Mouse (Mus musculus): ENCODE measurements around the gene Uqcrh. TPM values are rescaled to one million over a fixed set of nuclear protein-coding genes. Genes with fewer than 3 reads are reported as not detected.
A peak's percentile ranks its signal among the peaks of the same experiment; 100 is the strongest.

Gene Uqcrh
- polyA plus RNA-seq, 1 experiment from 2014 or later: 423 TPM

DNA sequence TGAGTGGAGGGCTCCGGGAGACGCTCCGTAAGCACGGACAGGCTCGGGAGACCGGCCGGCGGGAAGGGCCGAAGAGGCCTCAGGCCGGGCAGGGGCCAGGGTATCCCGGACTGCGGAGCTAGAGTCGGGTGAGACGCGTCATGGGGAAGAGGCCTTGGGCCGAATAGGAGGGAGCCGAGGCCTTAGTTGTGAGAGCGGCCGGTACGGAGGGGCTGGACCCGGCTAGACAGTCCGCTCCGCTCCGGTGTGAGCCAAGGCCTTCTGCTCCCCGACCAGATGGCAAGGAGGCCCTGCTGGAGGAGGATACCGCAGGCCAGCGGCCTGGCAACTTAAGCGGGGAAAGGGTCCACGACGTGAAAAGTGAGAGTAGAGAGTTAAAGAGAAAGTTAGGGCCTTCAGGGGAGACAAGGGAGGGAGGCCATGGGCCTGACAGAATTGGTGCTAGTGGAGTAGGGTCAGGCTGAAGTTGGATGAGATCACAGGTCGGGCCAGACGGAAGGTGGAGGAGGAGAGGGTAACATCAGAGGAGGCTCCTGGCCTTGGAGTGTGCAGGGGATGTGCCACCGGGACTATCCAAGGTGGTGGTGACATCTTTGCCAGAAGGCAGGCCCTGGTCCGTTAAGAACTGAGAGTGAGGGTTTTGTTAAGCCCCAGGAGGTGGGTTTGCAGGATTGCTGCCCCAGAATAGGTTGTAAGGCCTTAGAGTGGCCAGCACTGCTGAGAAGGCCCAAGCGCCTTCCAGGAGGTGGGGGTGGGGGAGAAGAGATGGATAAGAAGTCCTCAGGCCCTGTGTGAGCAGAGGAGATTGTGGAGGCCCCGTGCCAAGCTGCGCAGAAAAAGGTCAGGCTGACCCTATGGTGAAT is 1.7 kb upstream of the Uqcrh start:
- Histone ChIP-seq H3K4me1 (peaks cover 35% of the 10 kb centered on the region), H3K4me2 (replicated peaks) (peak overlapping the region; percentile 74), H3K9ac (replicated peaks) (peak overlapping the region; percentile 98), H3K27me3 (no peaks in the 10 kb centered on the region), H3K9me3 (no peaks in the 10 kb centered on the region), H3K36me3 (peaks cover 20% of the 10 kb centered on the region), H3K4me3 (peak overlapping the region; percentile 96), H3K27ac (replicated peaks) (peak overlapping the region; percentile 96)
- peak; percentile 3; the same call in 1 of the 2 replicates for ATAC-seq (replicated peaks)
- 2% methylated on average over 37 of the region's 37 CpGs for WGBS

DNA sequence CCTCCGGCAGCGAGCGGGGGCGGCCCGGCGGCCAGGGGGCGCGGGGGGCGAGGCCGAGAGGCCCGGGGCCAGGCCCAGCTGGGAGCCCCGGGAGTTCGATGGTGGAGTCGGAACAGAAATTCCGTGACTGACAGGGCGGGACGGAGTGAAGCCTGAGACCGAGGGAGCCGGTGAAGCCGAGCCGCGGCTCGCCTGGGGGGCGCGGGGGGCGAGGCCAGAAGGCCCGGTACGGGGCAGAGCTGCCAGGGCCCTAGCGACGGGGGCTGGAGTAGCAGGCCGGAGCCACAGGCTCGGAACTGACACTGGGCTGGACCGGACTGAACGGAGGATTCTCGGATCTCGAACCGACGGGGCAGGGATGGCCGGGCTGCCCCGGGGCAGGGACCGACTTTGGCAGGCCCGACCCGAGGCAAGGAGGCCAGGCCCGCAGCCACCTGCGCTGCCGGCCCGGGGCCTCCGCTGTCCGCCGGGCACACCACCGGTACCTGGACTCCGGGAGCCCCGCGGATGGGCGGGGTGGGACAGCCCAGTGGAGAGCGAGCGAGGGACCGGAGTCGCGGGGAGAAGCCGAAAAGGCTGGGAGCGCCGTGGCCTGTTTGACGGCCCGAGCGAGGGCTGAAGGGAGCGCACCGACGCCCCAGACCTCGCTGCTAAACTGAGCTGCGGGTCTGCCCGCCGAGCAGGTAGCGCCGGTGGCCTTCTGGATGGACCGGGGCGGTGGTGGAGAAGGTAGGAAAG is 929 bp upstream of the Uqcrh start:
- peak overlapping the region; percentile 96 for H3K27ac ChIP-seq (replicated peaks)
- under 1% methylated on average over 77 of the region's 77 CpGs for WGBS
- H3K27me3 ChIP-seq: no peaks in the 10 kb centered on the region
- H3K4me3 ChIP-seq: peak overlapping the region; percentile 96
- no peaks in the 10 kb centered on the region for H3K9me3 ChIP-seq
- peaks cover 12% of the 10 kb centered on the region for H3K36me3 ChIP-seq
- ATAC-seq (replicated peaks): peak; percentile 75
- H3K4me2 ChIP-seq (replicated peaks): peak overlapping the region; percentile 74
- peaks cover 35% of the 10 kb centered on the region for H3K4me1 ChIP-seq
- peak overlapping the region; percentile 98 for H3K9ac ChIP-seq (replicated peaks)

DNA sequence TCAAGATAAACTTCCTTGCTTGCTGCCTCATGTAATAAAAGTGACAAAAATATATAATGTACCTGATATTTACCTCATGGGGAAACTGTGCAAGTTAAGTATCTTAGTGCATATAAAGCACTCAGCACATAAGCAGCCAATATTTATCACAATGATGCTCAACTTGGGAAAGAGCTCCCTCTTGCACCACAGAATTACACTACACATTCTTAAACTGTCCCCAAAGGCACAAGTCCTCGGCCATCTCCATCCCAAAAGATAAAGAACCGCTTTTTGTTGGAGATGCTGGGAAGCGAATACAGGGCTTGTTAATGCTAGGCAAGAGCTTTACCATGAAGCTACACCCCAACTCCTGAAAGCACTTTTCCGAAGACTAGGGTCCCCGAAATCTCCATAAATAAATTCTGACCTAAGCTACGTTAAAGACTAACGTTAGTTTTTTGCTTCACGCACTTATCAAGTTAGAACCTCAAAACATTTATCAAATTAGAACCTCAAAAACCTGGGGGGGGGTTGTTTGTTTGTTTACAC is 661 bp downstream of the Uqcrh start:
- Histone ChIP-seq H3K27me3 (no peaks in the 10 kb centered on the region), H3K9ac (replicated peaks) (peak overlapping the region; percentile 98), H3K36me3 (peaks cover 9% of the 10 kb centered on the region), H3K27ac (replicated peaks) (peak overlapping the region; percentile 96; the same call in 1 of the 2 replicates), H3K4me1 (peaks cover 35% of the 10 kb centered on the region), H3K4me3 (peak overlapping the region; percentile 96), H3K9me3 (no peaks in the 10 kb centered on the region), H3K4me2 (replicated peaks) (peak overlapping the region; percentile 74)
- 1% methylated on average over 8 of the region's 8 CpGs for WGBS
- no peak for ATAC-seq (replicated peaks)

DNA sequence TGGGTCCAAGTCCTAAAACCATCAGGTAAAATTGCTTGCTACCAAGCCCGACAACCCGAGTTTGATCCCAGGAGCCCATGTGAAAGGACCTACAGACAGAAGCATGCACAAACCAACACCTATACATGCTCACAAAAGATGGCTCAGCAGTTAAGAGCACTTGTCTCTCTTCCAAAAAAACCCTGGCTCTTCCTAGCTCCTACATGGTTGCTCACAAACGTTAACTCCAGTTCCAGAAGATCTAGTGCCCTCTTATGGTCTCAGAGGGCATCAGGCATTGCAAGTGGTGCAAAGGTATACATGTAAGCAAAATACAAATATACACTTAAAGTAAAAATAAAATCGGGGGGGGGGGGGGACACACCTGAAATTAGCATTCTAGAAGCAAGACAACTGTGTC is 1.7 kb downstream of the Uqcrh start:
- no peaks in the 10 kb centered on the region for H3K27me3 ChIP-seq
- peak overlapping the region; percentile 14; the same call in 1 of the 2 replicates for H3K4me2 ChIP-seq (replicated peaks)
- no peak overlapping the region for H3K27ac ChIP-seq (replicated peaks)
- ATAC-seq (replicated peaks): no peak
- H3K9me3 ChIP-seq: no peaks in the 10 kb centered on the region
- 49% methylated on average over 4 of the region's 4 CpGs for WGBS
- H3K36me3 ChIP-seq: peaks cover 19% of the 10 kb centered on the region
- H3K9ac ChIP-seq (replicated peaks): no peak overlapping the region
- H3K4me1 ChIP-seq: peaks cover 35% of the 10 kb centered on the region
- 0 out of 2 replicates have a peak overlapping the region, but pooled peaks have one; percentile 3 for H3K4me3 ChIP-seq

DNA sequence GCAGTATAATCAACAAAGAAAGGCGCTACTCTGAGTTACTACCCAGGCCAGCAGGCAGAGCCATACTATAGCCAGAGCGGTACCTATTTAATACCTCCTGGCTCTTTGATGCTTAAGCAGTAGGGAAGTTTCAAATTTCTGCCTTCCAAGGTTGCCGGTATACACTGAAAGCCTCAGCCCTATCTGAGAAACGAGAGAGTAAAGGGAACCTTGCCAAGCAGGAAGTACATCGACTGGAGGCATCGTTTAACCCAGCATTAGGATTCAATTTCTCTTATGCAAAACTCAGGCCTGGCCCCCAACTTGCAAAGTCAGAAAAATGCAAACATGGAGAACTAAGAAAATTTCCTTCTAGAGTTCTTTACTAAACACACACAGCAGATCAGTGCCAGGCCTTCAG is 4.8 kb downstream of the Uqcrh start:
- WGBS: 86% methylated on average over 6 of the region's 6 CpGs
- H3K27me3 ChIP-seq: no peaks in the 10 kb centered on the region
- no peak overlapping the region for H3K27ac ChIP-seq (replicated peaks)
- H3K9me3 ChIP-seq: no peaks in the 10 kb centered on the region
- no peak overlapping the region for H3K4me2 ChIP-seq (replicated peaks)
- no peak for ATAC-seq (replicated peaks)
- no peak overlapping the region for H3K9ac ChIP-seq (replicated peaks)
- H3K36me3 ChIP-seq: peaks cover 42% of the 10 kb centered on the region
- peaks cover 18% of the 10 kb centered on the region for H3K4me1 ChIP-seq
- no peak overlapping the region for H3K4me3 ChIP-seq

DNA sequence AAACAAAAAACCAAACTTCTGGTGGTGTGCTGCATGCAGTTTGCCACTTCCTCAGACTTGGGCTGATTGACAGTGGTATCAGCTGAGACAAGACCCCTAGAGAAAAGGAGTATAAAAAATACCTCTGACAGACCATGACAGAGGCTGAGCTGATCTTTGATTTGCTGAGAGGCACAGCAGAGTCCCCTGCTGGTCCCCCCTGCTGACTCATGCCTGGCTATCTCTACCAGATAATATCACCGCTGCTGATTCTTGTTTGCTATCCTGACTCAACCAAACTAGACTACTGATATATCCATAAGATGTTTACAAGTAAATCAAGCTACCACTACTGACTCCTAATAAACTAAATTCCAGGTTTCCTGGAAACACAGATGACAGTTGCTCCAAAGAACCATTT is 11.0 kb downstream of the Uqcrh start:
- Histone ChIP-seq H3K9ac (replicated peaks) (no peak overlapping the region), H3K4me1 (no peaks in the 10 kb centered on the region), H3K27ac (replicated peaks) (no peak overlapping the region), H3K27me3 (no peaks in the 10 kb centered on the region), H3K4me3 (no peak overlapping the region), H3K4me2 (replicated peaks) (no peak overlapping the region), H3K9me3 (no peaks in the 10 kb centered on the region), H3K36me3 (peaks cover 30% of the 10 kb centered on the region)
- 58% methylated on average over 1 of the region's 1 CpGs for WGBS
- ATAC-seq (replicated peaks): no peak

DNA sequence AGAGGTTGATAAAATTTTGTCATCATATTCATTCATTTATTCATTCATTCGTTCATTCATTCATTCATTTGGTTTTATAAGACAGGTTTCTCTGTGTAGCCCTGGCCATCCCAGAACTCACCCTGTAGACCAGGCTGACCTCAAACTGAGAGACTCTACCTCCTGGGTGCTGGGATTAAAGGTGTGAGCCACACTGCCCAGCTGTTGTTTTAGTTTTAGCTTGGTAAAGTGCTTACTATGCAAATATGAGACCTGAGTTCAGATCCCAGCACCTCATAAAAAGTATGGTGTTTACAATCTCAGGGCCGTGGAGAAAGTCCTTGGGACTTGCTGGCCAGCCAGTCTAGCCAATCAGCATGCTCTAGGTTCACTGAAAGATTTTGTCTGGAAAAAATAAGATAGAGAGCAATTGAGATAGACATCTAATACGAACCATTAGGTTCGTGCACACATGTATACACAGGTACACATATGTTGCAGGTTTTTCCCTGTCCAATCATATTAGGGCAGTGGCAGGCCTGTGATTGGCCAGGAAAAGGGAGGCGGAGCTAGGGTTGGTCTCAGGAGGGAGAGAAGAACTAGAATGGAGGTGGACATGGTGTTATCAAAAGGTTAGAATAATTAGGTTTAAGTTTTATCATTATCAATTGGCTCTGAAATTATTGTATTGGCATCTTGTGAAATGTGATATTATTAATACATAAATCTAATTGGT is 15.7 kb downstream of the Uqcrh start:
- no peaks in the 10 kb centered on the region for H3K36me3 ChIP-seq
- no peaks in the 10 kb centered on the region for H3K27me3 ChIP-seq
- H3K4me1 ChIP-seq: no peaks in the 10 kb centered on the region
- H3K9ac ChIP-seq (replicated peaks): no peak overlapping the region
- no peak overlapping the region for H3K4me3 ChIP-seq
- no peak overlapping the region for H3K27ac ChIP-seq (replicated peaks)
- ATAC-seq (replicated peaks): no peak
- H3K9me3 ChIP-seq: no peaks in the 10 kb centered on the region
- 85% methylated on average over 5 of the region's 5 CpGs for WGBS
- H3K4me2 ChIP-seq (replicated peaks): no peak overlapping the region

DNA sequence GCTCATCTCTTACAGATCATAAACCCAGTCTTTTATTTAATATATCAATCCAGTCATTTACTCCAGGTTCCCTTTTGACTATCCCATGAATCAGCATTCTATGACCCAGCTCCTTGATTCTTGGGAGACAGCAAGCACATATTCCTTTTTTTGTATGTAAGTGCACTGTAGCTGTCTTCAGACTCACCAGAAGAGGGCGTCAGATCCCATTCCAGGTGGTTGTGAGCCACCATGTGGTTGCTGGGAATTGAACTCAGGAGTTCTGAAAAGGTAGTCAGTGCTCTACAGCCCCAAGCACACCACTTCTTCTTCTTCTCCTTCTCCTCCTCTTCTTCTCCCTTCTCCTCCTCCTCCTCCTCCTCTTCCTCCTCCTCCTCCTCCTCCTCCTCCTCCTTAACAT is 17.3 kb downstream of the Uqcrh start:
- 10% methylated on average over 1 of the region's 1 CpGs for WGBS
- H3K4me1 ChIP-seq: peaks cover 7% of the 10 kb centered on the region
- H3K4me3 ChIP-seq: no peak overlapping the region
- H3K9ac ChIP-seq (replicated peaks): no peak overlapping the region
- ATAC-seq (replicated peaks): no peak
- no peaks in the 10 kb centered on the region for H3K9me3 ChIP-seq
- no peak overlapping the region for H3K4me2 ChIP-seq (replicated peaks)
- H3K27ac ChIP-seq (replicated peaks): no peak overlapping the region
- no peaks in the 10 kb centered on the region for H3K27me3 ChIP-seq
- no peaks in the 10 kb centered on the region for H3K36me3 ChIP-seq

DNA sequence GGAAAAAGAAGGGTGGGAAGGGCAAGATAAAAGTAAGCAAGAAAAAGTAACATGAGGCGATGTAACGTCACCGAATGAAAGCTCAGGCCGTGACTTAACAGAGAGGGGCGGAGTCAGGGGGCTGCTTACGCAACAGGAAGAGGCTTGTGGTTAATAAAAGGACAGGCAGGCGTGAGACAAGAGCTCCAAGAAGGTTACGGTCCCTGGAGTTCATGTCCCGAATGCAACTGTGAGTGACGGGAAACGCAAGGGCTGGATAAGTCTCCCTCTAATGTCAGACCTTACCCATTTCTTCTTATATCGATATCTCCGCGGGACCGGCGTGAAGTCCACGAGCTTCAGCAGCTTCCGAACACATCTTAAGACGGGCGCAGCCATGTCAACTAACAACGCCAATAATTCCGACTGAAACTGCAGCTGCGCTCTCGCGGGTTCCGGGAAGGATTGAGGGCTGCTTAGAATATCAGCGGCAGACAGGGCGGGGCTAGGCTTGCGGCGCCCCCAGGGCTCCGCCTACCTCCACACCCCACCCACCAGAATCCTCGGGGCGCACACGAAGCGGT is 21.4 kb downstream of the Uqcrh start, which contains the start of gene Nsun4:
Nsun4 (minus strand) TSS at position 478 of the 563 bp plus-strand sequence.
- Histone ChIP-seq H3K36me3 (no peaks in the 10 kb centered on the region), H3K9me3 (no peaks in the 10 kb centered on the region), H3K27me3 (no peaks in the 10 kb centered on the region), H3K4me2 (replicated peaks) (peak within 1 kb of the TSS; percentile 68), H3K9ac (replicated peaks) (peak within 1 kb of the TSS; percentile 47), H3K4me1 (peaks cover 10% of the 10 kb centered on the region), H3K27ac (replicated peaks) (peak within 1 kb of the TSS; percentile 92), H3K4me3 (peak within 1 kb of the TSS; percentile 57)
- under 1% methylated on average over 35 of the region's 35 CpGs for WGBS
- peak; percentile 98 for ATAC-seq (replicated peaks)

DNA sequence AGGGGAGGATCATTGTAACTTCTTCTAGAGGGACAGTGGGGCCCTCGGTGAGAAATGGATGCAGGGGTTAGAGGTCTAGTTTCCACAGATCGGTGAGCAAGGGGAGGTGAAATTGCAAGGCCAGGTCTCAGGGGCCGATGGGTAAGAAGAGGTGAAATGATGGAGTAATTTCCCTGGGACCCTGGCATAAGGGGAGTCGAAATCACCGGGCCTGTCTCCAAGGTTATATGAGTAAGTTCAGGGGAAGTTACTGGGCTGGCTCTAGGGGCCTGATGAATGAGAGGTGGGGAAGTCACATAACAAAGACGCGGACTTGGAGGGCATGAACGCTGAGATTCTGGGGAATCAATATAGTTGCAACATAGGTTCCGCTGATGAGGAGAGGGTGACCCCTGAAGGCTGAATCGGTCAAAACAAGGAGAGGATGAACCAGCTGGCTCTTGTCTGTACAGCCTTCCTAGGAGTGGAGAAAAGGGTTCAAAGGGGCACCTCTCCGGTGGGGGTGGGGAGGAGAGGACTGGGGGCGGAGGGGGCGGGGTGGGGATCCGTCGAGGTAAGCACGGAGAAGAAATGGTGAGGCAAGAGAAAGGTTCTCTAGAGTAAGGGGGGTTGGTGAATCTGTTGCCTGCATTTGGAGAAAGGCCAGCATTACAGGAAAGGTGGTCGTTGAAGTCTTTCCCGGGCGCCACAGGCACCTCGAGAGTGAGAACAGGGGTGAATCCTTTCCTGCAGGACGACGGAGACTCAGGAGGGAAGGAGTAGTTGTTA is 22.2 kb downstream of the Uqcrh start:
- ATAC-seq (replicated peaks): peak; percentile 38; the same call in 1 of the 2 replicates
- Histone ChIP-seq H3K4me3 (peak overlapping the region; percentile 57), H3K27ac (replicated peaks) (peak overlapping the region; percentile 92), H3K9me3 (no peaks in the 10 kb centered on the region), H3K36me3 (no peaks in the 10 kb centered on the region), H3K4me1 (peaks cover 10% of the 10 kb centered on the region), H3K4me2 (replicated peaks) (peak overlapping the region; percentile 68), H3K9ac (replicated peaks) (peak overlapping the region; percentile 47), H3K27me3 (no peaks in the 10 kb centered on the region)
- 12% methylated on average over 22 of the region's 22 CpGs for WGBS

DNA sequence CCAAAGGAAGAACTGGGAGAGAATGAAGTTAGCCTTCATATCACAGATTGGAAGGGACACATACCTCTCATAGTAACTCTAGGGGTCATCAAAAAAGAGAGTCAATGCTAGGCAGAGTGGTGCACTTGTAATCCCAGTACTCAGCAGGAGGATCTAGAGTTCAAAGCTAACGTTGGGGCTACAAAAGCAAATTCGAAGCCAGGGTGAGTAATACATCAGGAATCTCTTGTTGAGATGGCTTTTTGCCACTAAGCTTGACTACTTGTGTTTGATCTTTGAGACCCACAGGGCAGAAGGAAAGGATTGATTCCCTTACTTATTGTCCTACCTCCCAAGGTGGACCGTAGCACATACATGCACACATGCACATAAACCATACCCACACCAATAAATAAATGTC is 25.7 kb downstream of the Uqcrh start:
- Histone ChIP-seq H3K4me2 (replicated peaks) (no peak overlapping the region), H3K27me3 (no peaks in the 10 kb centered on the region), H3K27ac (replicated peaks) (no peak overlapping the region), H3K9ac (replicated peaks) (no peak overlapping the region), H3K4me3 (no peak overlapping the region), H3K36me3 (no peaks in the 10 kb centered on the region), H3K9me3 (no peaks in the 10 kb centered on the region), H3K4me1 (peaks cover 10% of the 10 kb centered on the region)
- ATAC-seq (replicated peaks): no peak
- WGBS: 91% methylated on average over 3 of the region's 3 CpGs
